Mouse (Mus musculus) kidney, embryonic 16.5 days (tissue): Measurements from ENCODE around the gene Gnb1l. TPM values are rescaled to one million over a fixed set of nuclear protein-coding genes. Genes with fewer than 3 reads are reported as not detected.

Experiments used
- ATAC-seq: fragments of 200-750 bp; cut with Nextera tagmentation; 2 replicates; pipeline ENCODE4 v1.8.0; 2017; ENCODE audit warnings: moderate TSS enrichment; ENCODE audit not compliant: low FRiP score, low TSS enrichment
- H3K27ac ChIP-seq: fragments of 300-500 bp; sonication (generic); 2 replicates; pipeline ENCODE4 v1.5.1; 2014; ENCODE audit warnings: low read length
- H3K27me3 ChIP-seq: fragments of 300-500 bp; sonication (generic); 2 replicates; pipeline ENCODE4 v1.6.1; 2014; ENCODE audit warnings: low read length, control low read depth, mixed read lengths; ENCODE audit not compliant: insufficient read depth
- H3K36me3 ChIP-seq: fragments of 300-500 bp; sonication (generic); 2 replicates; pipeline ENCODE4 v1.6.1; 2014; ENCODE audit warnings: low read length, control low read depth, mixed read lengths; ENCODE audit not compliant: insufficient read depth
- H3K4me1 ChIP-seq: fragments of 300-500 bp; sonication (generic); 2 replicates; pipeline ENCODE4 v1.6.1; 2014; ENCODE audit warnings: low read length, control low read depth, mixed read lengths; ENCODE audit not compliant: insufficient read depth
- H3K4me2 ChIP-seq: fragments of 300-500 bp; sonication (generic); replicated peaks from 2 replicates; pipeline ENCODE4 v1.6.1; 2014; ENCODE audit warnings: low read depth, low read length
- H3K4me3 ChIP-seq: fragments of 300-500 bp; sonication (generic); 2 replicates; pipeline ENCODE4 v1.5.1; 2014; ENCODE audit warnings: mild to moderate bottlenecking, low read length
- H3K9ac ChIP-seq: fragments of 300-500 bp; sonication (generic); replicated peaks from 2 replicates; pipeline ENCODE4 v1.6.1; 2014; ENCODE audit warnings: low read length
- H3K9me3 ChIP-seq: fragments of 300-500 bp; sonication (generic); 2 replicates; pipeline ENCODE4 v1.6.1; 2016; ENCODE audit warnings: low read length, control low read depth
- WGBS: fragments of 180-500 bp; shearing (Covaris S2); extraction: QIAGEN DNeasy Blood & Tissue Kit; methylation state at CpG from one replicate; pipeline ENCODE4 v1.1.7; 2014; 5-methylcytosine and 5-hydroxymethylcytosine counted together
- polyA plus RNA-seq: library from polyadenylated mRNA; unstranded; fragments of >200 nt; fragmentation: Nextera tagmentation; extraction: Ambion mirVana; gene quantifications from 2 replicates; pipeline ENCODE4 v1.2.1, GENCODE M21; 2015

The Gnb1l gene
- polyA plus RNA-seq, 1 experiment from 2014 or later: 19.1 TPM

- Histone ChIP-seq H3K9ac (peak overlapping the region; percentile 32; the same call in 1 of the 2 replicates), H3K4me2 (peak overlapping the region; percentile 57), H3K4me3 (peak overlapping the region; percentile 43), H3K27ac (no peak overlapping the region), H3K9me3 (no peaks in the 10 kb centered on the region), H3K27me3 (peaks cover 83% of the 10 kb centered on the region), H3K4me1 (peaks cover 24% of the 10 kb centered on the region), H3K36me3 (no peaks in the 10 kb centered on the region)
- 1% methylated on average over 64 of the region's 66 CpGs for WGBS
- no peak for ATAC-seq
These were observed 83.2 kb downstream of the Gnb1l start for GRCm38 (mm10) chr16:18581623-18582205.

GRCm38 (mm10) chr16:18582426-18583148 lies 84.1 kb downstream of the Gnb1l start:
- ATAC-seq: no peak

GRCm38 (mm10) chr16:18583169-18583568 lies 84.7 kb downstream of the Gnb1l start:
- Histone ChIP-seq H3K36me3 (no peaks in the 10 kb centered on the region), H3K4me2 (no peak overlapping the region), H3K27ac (no peak overlapping the region), H3K9me3 (no peaks in the 10 kb centered on the region), H3K27me3 (peaks cover 95% of the 10 kb centered on the region), H3K4me1 (peaks cover 33% of the 10 kb centered on the region), H3K9ac (no peak overlapping the region), H3K4me3 (no peak overlapping the region)
- no peak for ATAC-seq
- 30% methylated on average over 10 of the region's 10 CpGs for WGBS

More at GRCm38 (mm10) chr16:18582426-18583148, 84.1 kb downstream of the Gnb1l start:
- Histone ChIP-seq H3K4me2 (peak overlapping the region; percentile 57), H3K9me3 (no peaks in the 10 kb centered on the region), H3K4me3 (peak overlapping the region; percentile 43), H3K36me3 (no peaks in the 10 kb centered on the region), H3K9ac (peak overlapping the region; percentile 32; the same call in 1 of the 2 replicates), H3K27ac (no peak overlapping the region), H3K27me3 (peaks cover 90% of the 10 kb centered on the region), H3K4me1 (peaks cover 27% of the 10 kb centered on the region)
- WGBS: 1% methylated on average over 58 of the region's 67 CpGs

DNA sequence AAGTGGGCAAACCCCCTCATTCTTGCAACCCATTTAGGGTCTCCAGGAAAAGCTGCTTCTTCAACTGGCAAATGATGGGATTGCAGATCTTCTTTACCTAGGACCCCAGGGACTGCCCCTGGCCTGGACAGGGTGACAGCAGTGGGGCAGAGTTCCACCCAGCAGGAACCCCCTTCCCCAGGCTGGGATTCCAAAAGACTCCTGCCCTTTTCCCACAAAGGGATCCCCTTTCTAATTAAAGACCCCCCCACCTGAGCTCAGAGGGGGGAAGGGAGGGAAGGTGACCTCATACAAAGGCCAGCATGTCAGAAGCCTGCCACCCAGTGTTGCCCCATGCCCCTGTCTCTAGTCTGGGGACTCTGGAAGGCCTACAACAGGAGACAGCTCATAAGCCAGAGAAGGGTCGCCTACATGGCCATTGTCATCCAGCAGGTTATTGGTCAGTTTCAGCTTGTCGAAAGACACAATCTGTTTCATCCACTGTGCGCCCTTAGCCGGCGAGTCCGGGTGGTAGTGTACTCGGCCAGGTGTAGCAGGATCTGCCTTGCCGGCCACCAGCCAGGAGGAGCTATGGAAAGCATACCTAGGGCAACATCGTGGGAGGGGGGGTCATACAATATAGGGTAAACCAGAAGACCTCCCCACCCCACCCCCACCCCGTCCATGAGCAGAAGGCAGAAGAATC lies 85.3 kb downstream of the Gnb1l start:
- Histone ChIP-seq H3K9me3 (no peaks in the 10 kb centered on the region), H3K36me3 (no peaks in the 10 kb centered on the region), H3K27ac (no peak overlapping the region), H3K27me3 (peaks cover 96% of the 10 kb centered on the region), H3K4me2 (no peak overlapping the region), H3K4me1 (peaks cover 39% of the 10 kb centered on the region), H3K9ac (no peak overlapping the region), H3K4me3 (no peak overlapping the region)
- 33% methylated on average over 10 of the region's 10 CpGs for WGBS
- ATAC-seq: no peak

DNA sequence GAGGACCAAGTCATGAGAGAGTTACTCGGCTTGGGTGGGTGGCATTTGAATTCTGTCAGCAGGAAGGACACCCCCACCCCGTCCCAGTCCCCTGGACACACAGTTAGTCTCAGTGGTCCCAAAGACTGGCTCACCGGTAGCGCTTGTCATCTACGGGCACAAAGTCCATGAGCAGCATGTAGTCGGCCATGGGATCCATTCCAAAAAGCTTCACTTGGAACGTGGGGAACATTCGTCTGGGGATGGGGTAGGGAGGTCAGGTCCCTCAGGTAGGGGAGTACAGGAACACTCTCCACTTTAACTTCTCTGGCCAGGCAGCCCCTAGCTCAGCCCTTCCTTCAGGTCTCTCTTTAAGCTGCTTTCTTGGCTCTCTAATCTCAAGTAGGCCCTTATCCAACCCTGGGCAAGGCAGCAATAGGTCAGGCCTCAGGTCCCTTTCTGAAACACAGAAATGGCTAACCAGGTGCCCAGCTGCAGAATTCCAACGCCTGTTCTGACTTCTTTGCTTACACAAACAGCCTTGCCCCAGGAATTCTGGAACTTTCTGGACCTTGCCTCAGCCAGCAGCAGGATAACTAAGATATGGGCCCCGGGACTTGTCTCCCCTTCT lies 86.5 kb downstream of the Gnb1l start:
- H3K4me3 ChIP-seq: no peak overlapping the region
- H3K27ac ChIP-seq: no peak overlapping the region
- H3K27me3 ChIP-seq: peaks cover 99% of the 10 kb centered on the region
- no peak overlapping the region for H3K4me2 ChIP-seq
- H3K9ac ChIP-seq: no peak overlapping the region
- H3K9me3 ChIP-seq: no peaks in the 10 kb centered on the region
- 44% methylated on average over 10 of the region's 10 CpGs for WGBS
- H3K4me1 ChIP-seq: peaks cover 39% of the 10 kb centered on the region
- ATAC-seq: no peak
- no peaks in the 10 kb centered on the region for H3K36me3 ChIP-seq

DNA sequence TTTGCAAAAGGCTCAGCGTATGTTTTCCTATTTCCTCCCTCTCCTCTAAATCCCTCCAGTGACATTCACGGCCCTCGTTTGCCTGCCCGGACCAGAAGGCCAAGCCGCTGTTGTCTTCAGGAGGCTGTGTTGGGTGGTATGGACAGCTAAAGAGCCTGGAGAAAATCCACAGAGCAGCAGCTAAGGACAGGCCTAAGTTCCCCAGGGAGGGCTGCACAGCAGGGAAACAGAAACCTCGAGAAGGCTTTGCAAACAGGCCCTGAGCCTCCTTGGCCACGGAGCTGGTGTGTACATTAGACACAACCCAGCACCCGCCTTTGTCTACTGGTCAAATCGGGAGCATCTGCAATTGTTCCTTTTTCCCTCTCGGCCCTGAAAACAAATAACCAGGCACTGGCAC lies 87.2 kb downstream of the Gnb1l start:
- no peak overlapping the region for H3K9ac ChIP-seq
- no peak overlapping the region for H3K4me2 ChIP-seq
- H3K27me3 ChIP-seq: peaks cover 99% of the 10 kb centered on the region
- H3K4me3 ChIP-seq: no peak overlapping the region
- H3K27ac ChIP-seq: no peak overlapping the region
- H3K4me1 ChIP-seq: peaks cover 45% of the 10 kb centered on the region
- H3K9me3 ChIP-seq: no peaks in the 10 kb centered on the region
- ATAC-seq: no peak
- 24% methylated on average over 10 of the region's 10 CpGs for WGBS
- H3K36me3 ChIP-seq: no peaks in the 10 kb centered on the region

DNA sequence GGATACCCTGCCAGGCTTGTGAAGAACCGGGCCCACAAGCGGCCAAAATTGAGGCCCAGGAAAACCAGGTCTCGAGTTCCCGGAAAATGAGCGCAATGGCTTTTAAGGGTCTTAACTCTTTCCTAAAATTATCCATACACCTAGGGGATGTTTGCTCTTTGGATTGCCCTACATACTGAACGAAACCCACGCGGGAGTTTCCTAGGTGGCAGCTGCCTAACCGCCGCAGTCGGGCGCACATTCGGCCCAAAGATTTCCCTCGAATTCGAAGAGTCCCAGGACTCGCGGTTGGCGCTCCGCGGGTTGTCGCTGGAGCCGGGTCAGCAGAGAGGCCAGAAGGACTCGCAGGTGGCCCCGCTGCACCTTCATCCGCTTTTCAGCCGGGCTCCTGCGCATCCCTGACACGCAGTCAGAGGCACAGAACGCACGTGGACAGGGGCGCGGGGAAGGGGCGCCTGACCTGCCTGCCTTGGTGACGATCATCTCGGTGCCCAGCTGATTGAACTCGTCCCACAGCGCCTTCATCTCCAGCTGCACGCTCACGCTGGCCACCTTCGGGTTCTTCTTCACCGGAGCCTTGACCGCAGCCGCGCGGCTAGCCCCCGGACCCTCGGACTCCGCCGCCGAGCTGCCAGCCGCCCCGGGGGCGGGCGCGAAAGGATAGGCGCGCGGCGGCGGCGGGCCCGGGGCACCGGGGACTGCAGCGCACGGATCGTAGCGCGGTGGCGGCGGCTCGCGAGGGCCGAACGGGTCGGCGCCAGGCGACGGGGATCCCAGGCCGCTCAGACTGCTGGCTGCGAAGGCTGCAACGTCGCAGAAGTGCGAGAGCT lies 87.8 kb downstream of the Gnb1l start:
- Histone ChIP-seq H3K4me3 (peak overlapping the region; percentile 47), H3K9ac (peak overlapping the region; percentile 32), H3K36me3 (no peaks in the 10 kb centered on the region), H3K4me1 (peaks cover 48% of the 10 kb centered on the region), H3K27ac (no peak overlapping the region), H3K4me2 (peak overlapping the region; percentile 65), H3K9me3 (no peaks in the 10 kb centered on the region), H3K27me3 (peaks cover 99% of the 10 kb centered on the region)
- 4% methylated on average over 83 of the region's 83 CpGs for WGBS
- no peak for ATAC-seq

- no peaks in the 10 kb centered on the region for H3K36me3 ChIP-seq
- ATAC-seq: no peak
- H3K27me3 ChIP-seq: peaks cover 99% of the 10 kb centered on the region
- peak overlapping the region; percentile 47 for H3K4me3 ChIP-seq
- H3K27ac ChIP-seq: no peak overlapping the region
- H3K9ac ChIP-seq: peak overlapping the region; percentile 32
- WGBS: 2% methylated on average over 33 of the region's 62 CpGs
- H3K4me2 ChIP-seq: peak overlapping the region; percentile 65
- no peaks in the 10 kb centered on the region for H3K9me3 ChIP-seq
- H3K4me1 ChIP-seq: peaks cover 47% of the 10 kb centered on the region
These were observed 88.5 kb downstream of the Gnb1l start for GRCm38 (mm10) chr16:18586906-18587546.
